Mouse (Mus musculus) hindbrain, postnatal 0 days (tissue): ENCODE measurements around the gene Tpk1. TPM values are rescaled to one million over a fixed set of nuclear protein-coding genes. Genes with fewer than 3 reads are reported as not detected.

Experiments used
- ATAC-seq: fragments of 200-750 bp; cut with Nextera tagmentation; 2 replicates; pipeline ENCODE4 v1.8.0; 2017; ENCODE audit warnings: mild to moderate bottlenecking, moderate TSS enrichment, moderate library complexity
- DNase-seq: peaks from one replicate; pipeline ENCODE4 v3.0.0-alpha.2; 2015; ENCODE audit warnings: low spot score
- H3K27ac ChIP-seq: fragments of 300-500 bp; sonication (generic); 2 replicates; pipeline ENCODE4 v1.5.1; 2014; ENCODE audit warnings: mild to moderate bottlenecking
- H3K27me3 ChIP-seq: fragments of 300-500 bp; sonication (generic); 2 replicates; pipeline ENCODE4 v1.6.1; 2014; ENCODE audit warnings: low read length, mixed read lengths; ENCODE audit not compliant: insufficient read depth
- H3K36me3 ChIP-seq: fragments of 300-500 bp; sonication (generic); 2 replicates; pipeline ENCODE4 v1.6.1; 2014; ENCODE audit warnings: low read length, mixed read lengths; ENCODE audit not compliant: insufficient read depth
- H3K4me1 ChIP-seq: fragments of 300-500 bp; sonication (generic); 2 replicates; pipeline ENCODE4 v1.6.1; 2014; ENCODE audit warnings: antibody characterized with exemption, low read length, mixed read lengths; ENCODE audit not compliant: insufficient read depth
- H3K4me2 ChIP-seq: fragments of 300-500 bp; sonication (generic); 2 replicates; pipeline ENCODE4 v1.6.1; 2014; ENCODE audit warnings: low read depth, mild to moderate bottlenecking, low read length, moderate library complexity, mixed read lengths
- H3K4me3 ChIP-seq: fragments of 300-500 bp; sonication (generic); 2 replicates; pipeline ENCODE4 v1.5.1; 2014; ENCODE audit warnings: low read length
- H3K9ac ChIP-seq: fragments of 300-500 bp; sonication (generic); replicated peaks from 2 replicates; pipeline ENCODE4 v1.6.1; 2014; ENCODE audit warnings: mild to moderate bottlenecking, low read length, moderate library complexity, mixed read lengths
- H3K9me3 ChIP-seq: fragments of 300-500 bp; sonication (generic); 2 replicates; pipeline ENCODE4 v1.6.1; 2016; ENCODE audit warnings: low read length, mixed read lengths
- CTCF ChIP-seq: IDR thresholded peaks from 2 replicates; pipeline ENCODE4 v1.5.1; 2016; ENCODE audit warnings: antibody characterized with exemption, control low read depth, low read depth
- WGBS: fragments of 180-500 bp; shearing (Covaris S2); extraction: QIAGEN DNeasy Blood & Tissue Kit; methylation state at CpG from one replicate; pipeline ENCODE4 v1.1.7; 2014; 5-methylcytosine and 5-hydroxymethylcytosine counted together
- polyA plus RNA-seq: library from polyadenylated mRNA; unstranded; fragments of >200 nt; fragmentation: Nextera tagmentation; extraction: Ambion mirVana; gene quantifications from 2 replicates; pipeline ENCODE4 v1.2.1, GENCODE M21; 2015
- total RNA-seq: library from RNA; depleted of rRNA; stranded (reverse); fragments of >200 nt; gene quantifications from 2 replicates; pipeline ENCODE4 v1.2.3, GENCODE M21; 2014; rRNA removed

Tpk1 gene
- total RNA-seq (5.0 and 5.5 TPM in 2 replicates), polyA plus RNA-seq (5.7 and 6.1 TPM in 2 replicates)

DNA sequence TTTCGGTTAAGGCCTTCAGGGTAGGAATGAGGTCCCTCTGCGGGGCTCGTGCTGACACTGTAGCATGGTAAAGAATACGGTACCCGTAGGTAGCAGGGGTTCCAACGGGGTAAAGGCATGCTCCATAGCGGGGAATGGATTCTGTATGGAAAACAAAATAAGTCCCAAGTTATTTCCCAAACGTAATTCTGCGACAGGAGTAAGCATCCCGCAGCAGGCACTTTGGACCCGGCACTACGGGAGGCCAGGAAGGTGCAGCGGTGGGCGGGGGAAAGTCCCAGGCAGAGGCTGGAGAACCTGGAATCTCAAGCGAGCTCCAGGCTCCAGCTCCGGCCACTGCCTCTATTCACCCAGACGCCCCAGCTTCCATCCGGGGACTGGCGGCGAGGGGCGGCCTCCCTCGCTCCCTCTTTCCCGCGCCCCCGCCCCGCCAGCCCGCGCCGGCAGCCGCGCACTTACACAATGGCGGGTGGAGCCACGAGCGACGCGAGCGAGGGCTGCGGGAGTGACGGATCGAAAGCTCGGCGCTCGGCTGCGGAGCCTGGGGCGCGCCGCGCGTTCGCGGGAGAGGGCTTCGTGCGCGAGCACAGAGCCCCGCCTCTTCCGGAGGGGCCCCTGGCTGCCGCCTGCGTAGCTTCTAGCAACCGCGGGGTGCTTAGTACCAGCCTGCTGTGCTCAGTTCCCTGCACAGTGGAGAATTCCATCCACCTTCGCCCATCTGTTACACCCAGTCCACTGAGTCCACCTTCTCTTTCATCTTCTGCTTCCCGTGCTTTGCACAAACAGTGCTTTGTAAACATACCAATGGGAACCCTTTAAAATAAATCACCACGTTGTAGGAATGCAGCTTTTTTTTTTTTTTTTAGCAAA, at the start of gene Tpk1:
Gene Tpk1 (minus strand): TSS at position 602 of the 870 bp plus-strand sequence.
- under 1% methylated on average over 55 of the region's 63 CpGs for WGBS
- no peaks in the 10 kb centered on the region; the same call in 1 of the 2 replicates for H3K4me1 ChIP-seq
- peak; percentile 34; the same call in 1 of the 2 replicates for TF ChIP-seq CTCF

DNA sequence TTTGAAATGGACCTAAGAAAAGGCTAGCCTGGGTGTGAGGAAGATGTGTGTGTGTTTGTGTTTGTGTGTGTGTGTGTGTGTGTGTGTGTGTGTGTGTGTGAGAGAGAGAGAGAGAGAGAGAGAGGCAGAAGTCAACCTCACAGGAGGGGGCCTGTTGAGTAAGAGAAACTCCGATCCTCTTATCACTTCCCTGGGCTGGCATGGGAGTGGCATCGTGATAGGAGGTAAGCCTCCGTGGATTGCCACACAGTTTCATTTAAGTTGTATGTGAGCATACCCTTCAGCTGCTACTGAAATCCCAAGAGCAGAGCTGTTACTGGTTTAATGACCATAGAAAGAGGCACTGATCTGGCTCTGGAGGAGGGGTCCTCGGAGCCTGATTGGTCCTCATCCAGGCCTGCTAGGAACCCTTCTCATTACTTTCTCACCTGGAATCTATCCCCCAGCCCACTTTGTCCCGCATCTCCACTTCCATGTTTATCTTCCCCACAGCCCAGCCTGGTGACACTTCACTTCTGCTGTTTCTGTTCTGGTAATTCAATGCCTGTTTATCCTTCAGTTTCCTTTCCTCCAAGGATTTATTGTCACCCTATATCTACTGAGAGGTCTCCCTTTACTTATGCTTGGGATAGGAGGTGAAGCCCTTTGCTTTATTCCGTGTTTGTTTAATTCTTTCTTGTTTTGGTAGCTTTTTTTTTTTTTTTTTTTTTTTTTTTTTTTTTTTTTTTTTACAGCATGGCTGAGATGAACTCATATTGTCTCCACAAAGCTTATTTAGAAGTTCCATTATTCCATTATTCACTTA, 36.9 kb upstream of the Tpk1 start:
- no peak for TF ChIP-seq CTCF
- Histone ChIP-seq H3K4me2 (no peak overlapping the region), H3K4me1 (no peaks in the 10 kb centered on the region), H3K36me3 (no peaks in the 10 kb centered on the region), H3K4me3 (no peak overlapping the region), H3K27me3 (no peaks in the 10 kb centered on the region), H3K9me3 (no peaks in the 10 kb centered on the region), H3K27ac (no peak overlapping the region), H3K9ac (no peak overlapping the region)
- 72% methylated on average over 6 of the region's 6 CpGs for WGBS
- ATAC-seq (no peak), DNase-seq (no peak)

More for the DNA sequence above, at the start of gene Tpk1:
- ATAC-seq (peak; percentile 99), DNase-seq (peak; percentile 99)
- Histone ChIP-seq H3K36me3 (no peaks in the 10 kb centered on the region), H3K27me3 (no peaks in the 10 kb centered on the region), H3K4me2 (peak within 1 kb of the TSS; percentile 66), H3K27ac (peak within 1 kb of the TSS; percentile 94), H3K4me3 (peak within 1 kb of the TSS; percentile 57), H3K9ac (peak within 1 kb of the TSS; percentile 77), H3K9me3 (no peaks in the 10 kb centered on the region; the same call in 1 of the 2 replicates)

DNA sequence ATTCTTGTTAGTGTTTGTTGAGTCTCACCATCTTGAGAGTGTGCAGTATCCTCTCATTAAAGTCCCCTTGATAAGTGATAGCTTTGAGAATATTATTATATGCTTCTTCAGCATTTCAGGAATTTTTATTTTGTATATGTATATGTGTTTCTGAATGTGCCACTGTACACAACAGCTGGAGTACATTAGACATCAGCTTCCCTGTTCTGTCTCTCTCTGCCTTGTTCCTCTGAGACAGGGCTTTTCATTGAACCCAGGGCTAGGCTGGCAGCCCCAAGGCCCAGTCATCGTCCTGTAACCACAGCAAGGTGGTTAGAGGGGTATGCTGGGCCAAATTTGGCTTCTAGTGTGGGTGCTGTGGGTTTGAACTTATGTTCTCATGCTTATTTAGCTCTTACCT, 25.8 kb upstream of the Tpk1 start:
- Histone ChIP-seq H3K4me1 (no peaks in the 10 kb centered on the region), H3K4me2 (no peak overlapping the region), H3K9me3 (no peaks in the 10 kb centered on the region), H3K36me3 (no peaks in the 10 kb centered on the region), H3K27ac (no peak overlapping the region), H3K4me3 (no peak overlapping the region), H3K9ac (no peak overlapping the region), H3K27me3 (no peaks in the 10 kb centered on the region)
- TF ChIP-seq CTCF: no peak
- 80% methylated on average over 1 of the region's 1 CpGs for WGBS
- DNase-seq: no peak
- no peak for ATAC-seq

DNA sequence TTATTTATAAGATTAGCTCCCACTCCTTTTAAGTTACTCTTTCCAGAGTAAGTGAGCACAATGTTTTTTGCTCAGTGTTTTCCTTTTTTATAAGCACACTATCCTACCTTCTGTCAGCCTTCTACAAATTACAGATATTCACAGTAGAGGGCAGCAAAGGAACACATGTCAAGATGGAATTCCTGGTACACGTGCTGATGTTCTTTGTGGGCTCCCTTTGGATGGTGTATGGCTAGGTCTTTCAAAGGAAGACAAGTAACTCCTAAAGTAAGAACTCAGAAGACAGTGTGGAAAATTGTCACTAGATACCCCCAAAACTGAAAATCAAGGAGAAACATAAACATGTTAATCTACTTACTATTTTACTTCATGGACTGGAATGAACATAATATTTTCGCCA, 19.9 kb upstream of the Tpk1 start:
- no peak overlapping the region for H3K27ac ChIP-seq
- no peaks in the 10 kb centered on the region for H3K4me1 ChIP-seq
- no peak overlapping the region for H3K4me3 ChIP-seq
- no peaks in the 10 kb centered on the region for H3K36me3 ChIP-seq
- H3K9me3 ChIP-seq: no peaks in the 10 kb centered on the region
- DNase-seq (peak; percentile 84), ATAC-seq (peak; percentile 56; the same call in 1 of the 2 replicates)
- no peak overlapping the region for H3K9ac ChIP-seq
- WGBS: 47% methylated on average over 2 of the region's 2 CpGs
- peak; percentile 77 for TF ChIP-seq CTCF
- H3K4me2 ChIP-seq: no peak overlapping the region
- H3K27me3 ChIP-seq: no peaks in the 10 kb centered on the region

DNA sequence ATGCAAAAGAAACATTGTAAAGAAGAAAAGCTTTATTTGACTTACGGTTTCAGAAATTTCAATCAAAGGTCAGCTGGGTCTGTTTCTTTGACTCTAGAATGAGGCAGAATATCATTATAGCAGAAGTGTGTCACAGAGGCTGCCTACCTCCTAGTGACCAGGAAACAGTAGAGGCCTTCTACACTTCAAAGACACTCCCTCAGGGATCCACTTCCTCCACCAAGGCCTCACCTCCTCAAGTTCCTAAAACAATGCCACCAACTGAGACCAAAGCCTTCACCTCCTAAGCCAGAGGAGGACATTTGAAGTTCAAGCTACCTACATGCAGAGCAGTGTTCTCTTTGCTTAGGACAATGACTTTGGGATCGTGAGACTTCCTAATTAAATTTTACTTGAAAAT, 16.5 kb upstream of the Tpk1 start:
- DNase-seq (no peak), ATAC-seq (no peak)
- H3K27ac ChIP-seq: no peak overlapping the region
- H3K27me3 ChIP-seq: no peaks in the 10 kb centered on the region
- H3K9ac ChIP-seq: no peak overlapping the region
- no peak overlapping the region for H3K4me3 ChIP-seq
- H3K36me3 ChIP-seq: no peaks in the 10 kb centered on the region
- H3K9me3 ChIP-seq: no peaks in the 10 kb centered on the region
- H3K4me1 ChIP-seq: no peaks in the 10 kb centered on the region
- TF ChIP-seq CTCF: no peak
- no peak overlapping the region for H3K4me2 ChIP-seq
- WGBS: 51% methylated on average over 2 of the region's 2 CpGs

DNA sequence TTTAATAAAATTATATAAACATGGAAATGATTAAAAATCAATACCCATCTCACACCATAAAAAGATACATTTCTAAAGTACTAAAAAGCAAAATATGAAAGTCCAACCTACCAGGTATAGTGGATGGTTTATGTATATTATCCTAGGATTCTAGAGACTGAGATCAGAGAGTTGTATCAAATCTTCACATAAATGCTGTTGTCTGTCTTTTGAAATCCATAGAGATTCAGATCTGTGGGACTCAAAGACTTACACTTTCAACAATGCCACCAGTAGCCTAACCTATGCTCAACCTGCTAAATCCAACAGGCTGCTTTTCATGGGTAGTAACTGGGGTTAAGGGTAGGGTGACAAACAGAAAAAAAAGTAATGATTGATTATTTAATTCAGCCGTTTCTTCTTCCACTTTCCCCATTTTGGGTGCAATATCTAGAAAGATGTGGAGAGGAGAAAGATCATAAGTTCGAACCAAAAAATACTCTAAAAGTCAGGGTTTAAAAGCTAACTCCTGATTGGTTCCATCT, 12.7 kb upstream of the Tpk1 start:
- H3K27me3 ChIP-seq: no peaks in the 10 kb centered on the region
- no peaks in the 10 kb centered on the region for H3K9me3 ChIP-seq
- no peaks in the 10 kb centered on the region for H3K4me1 ChIP-seq
- ATAC-seq (no peak), DNase-seq (no peak)
- H3K36me3 ChIP-seq: no peaks in the 10 kb centered on the region
- no peak overlapping the region for H3K4me2 ChIP-seq
- no peak for TF ChIP-seq CTCF
- WGBS: 91% methylated on average over 2 of the region's 2 CpGs
- no peak overlapping the region for H3K4me3 ChIP-seq
- no peak overlapping the region for H3K27ac ChIP-seq
- no peak overlapping the region for H3K9ac ChIP-seq
